Mouse (Mus musculus): ENCODE results near the gene Ktn1. TPM values are rescaled to one million over a fixed set of nuclear protein-coding genes. Genes with fewer than 3 reads are reported as not detected.
A peak's percentile ranks its signal among the peaks of the same experiment; 100 is the strongest.

Gene Ktn1
- polyA plus RNA-seq, 1 experiment = 55.2 TPM

DNA sequence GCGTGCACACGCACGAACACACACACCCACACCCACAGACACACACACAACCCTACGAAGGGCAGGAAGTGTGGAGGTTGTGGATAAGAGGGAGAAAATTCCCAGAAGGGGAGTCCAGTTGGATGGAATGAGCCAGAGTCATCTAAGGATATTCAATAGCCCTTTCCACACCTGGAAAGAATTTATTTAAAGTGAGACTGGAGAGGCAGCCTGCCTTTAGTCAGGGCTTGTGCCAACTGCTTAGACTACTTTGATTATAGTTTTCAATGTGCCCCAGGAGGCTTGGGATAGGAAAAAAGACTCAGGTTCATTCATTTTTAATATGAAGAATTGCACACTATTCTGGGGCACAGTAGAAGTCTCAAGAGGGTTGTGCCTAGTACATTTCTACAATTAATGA lies 96.8 kb downstream of the Ktn1 start:
- Histone ChIP-seq H3K4me1 (ENCODE audit: control insufficient read depth, insufficient read depth, low read length) (no peaks in the 10 kb centered on the region), H3K27ac (ENCODE audit: insufficient read depth, low read length) (no peak overlapping the region), H3K4me3 (ENCODE audit: insufficient read depth, low read length) (no peak overlapping the region)
- TF ChIP-seq CTCF (IDR thresholded peaks at IDR 0.05; ENCODE audit: extremely low read depth, insufficient read depth, low read length) = no peak
- TF ChIP-seq POLR2A (IDR thresholded peaks at IDR 0.05; ENCODE audit: extremely low read depth, insufficient read depth, low read length) = no peak

DNA sequence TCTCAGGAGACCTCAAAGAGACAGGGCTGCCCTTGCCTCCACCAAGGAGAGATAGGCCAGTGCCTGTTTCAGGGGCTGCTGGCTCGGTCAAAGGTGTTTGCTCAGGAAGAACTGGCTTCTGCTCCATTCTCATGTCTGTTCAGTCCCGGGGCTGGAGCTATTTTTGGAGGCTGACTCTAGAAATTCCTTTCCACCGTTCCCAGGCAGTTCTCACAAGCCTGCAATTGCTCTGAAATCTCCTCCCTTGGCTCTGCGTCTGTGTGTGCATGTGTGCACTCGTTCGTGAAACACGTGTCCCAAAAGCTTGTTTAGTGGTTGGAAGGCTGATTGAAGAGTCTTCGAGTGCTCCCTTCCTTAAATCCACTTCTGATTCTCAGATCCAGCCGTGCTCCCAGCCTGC lies 99.3 kb downstream of the Ktn1 start:
- Histone ChIP-seq H3K4me3 (ENCODE audit: insufficient read depth, low read length) (no peak overlapping the region), H3K4me1 (ENCODE audit: control insufficient read depth, insufficient read depth, low read length) (no peaks in the 10 kb centered on the region), H3K27ac (ENCODE audit: insufficient read depth, low read length) (no peak overlapping the region)
- TF ChIP-seq CTCF (IDR thresholded peaks at IDR 0.05; ENCODE audit: extremely low read depth, insufficient read depth, low read length) (no peak), POLR2A (IDR thresholded peaks at IDR 0.05; ENCODE audit: extremely low read depth, insufficient read depth, low read length) (no peak)

DNA sequence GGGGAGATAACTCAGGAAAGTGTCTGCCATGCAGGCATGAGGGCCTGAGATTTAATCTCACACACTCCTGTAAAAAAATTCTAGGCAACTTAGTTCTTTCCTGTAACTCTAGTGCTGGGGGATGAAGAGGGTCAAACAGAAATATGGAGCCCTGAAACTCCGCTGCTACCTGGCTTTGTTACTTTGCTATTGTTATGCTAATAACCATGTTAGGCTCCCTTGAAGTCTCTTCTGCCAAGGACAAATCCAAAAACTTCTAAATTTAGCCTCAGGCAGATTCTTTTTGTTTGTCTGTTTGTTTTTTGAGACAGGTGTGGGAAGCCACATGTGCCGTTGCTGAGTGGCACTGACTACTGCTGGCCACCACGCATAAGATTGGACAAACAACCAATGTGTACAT lies 100.5 kb downstream of the Ktn1 start:
- no peaks in the 10 kb centered on the region for H3K4me1 ChIP-seq (ENCODE audit: control insufficient read depth, insufficient read depth, low read length)
- H3K4me3 ChIP-seq (ENCODE audit: insufficient read depth, low read length) = no peak overlapping the region
- no peak overlapping the region for H3K27ac ChIP-seq (ENCODE audit: insufficient read depth, low read length)
- TF ChIP-seq POLR2A (IDR thresholded peaks at IDR 0.05; ENCODE audit: extremely low read depth, insufficient read depth, low read length) (no peak), CTCF (IDR thresholded peaks at IDR 0.05; ENCODE audit: extremely low read depth, insufficient read depth, low read length) (no peak)

DNA sequence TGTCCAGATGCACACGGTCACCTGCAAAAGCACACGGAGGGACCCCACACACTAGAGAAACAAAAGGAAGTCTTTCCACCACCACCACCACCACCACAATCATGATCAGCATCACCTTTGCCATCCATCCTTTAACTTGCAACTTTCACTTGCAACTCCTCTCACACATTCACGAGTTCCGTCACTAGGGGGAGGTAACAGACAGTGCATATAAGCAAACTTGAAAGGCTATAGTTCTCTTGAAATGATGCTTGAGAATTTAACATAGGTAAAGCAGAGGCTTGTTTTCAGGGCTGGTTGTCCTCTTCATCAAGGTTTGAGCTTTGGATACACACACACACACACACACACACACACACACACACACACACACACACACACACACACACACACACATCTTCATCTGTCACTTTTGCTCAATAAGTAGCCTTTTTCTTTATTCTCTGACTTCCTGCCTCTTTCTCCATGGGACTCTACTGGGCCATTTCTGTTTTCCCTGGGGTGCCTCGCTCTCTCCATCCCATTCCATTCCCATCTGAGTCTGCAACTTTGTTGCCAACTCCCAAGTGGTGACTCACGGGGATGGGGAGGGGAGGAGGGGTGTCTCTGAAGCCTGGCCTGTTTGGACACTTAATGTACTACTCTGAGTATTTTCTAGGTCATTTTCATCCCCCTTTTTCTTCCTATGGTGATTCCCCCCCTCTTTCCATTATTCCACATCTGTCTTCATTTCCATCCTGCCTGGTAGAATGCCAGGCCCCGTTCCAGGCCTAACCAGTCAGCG lies 103.4 kb downstream of the Ktn1 start:
- TF ChIP-seq POLR2A (IDR thresholded peaks at IDR 0.05; ENCODE audit: extremely low read depth, insufficient read depth, low read length) (no peak), CTCF (IDR thresholded peaks at IDR 0.05; ENCODE audit: extremely low read depth, insufficient read depth, low read length) (peak; percentile 85)
- Histone ChIP-seq H3K4me3 (ENCODE audit: insufficient read depth, low read length) (no peak overlapping the region), H3K27ac (ENCODE audit: insufficient read depth, low read length) (no peak overlapping the region), H3K4me1 (ENCODE audit: control insufficient read depth, insufficient read depth, low read length) (no peaks in the 10 kb centered on the region)

DNA sequence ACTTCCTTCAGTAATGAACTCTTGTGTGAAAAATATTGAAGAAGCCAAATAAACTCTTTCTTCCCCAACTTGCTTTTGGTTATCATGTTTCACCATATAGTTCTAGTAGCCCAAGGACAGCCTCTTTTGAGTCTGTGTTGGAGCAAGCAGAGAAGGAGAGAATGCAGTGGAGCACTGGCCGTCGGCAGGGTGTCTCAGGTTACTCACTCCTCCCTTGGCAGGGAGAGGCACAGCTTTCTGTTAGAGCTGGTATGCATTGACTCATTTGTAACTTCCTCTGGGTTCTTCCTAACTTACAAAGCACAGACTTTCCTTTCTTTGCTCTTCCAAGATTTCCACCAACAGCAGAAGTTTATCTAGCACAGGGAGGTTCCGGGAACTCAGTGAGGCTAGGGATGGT lies 105.3 kb downstream of the Ktn1 start:
- Histone ChIP-seq H3K27ac (ENCODE audit: insufficient read depth, low read length) (no peak overlapping the region), H3K4me3 (ENCODE audit: insufficient read depth, low read length) (no peak overlapping the region), H3K4me1 (ENCODE audit: control insufficient read depth, insufficient read depth, low read length) (no peaks in the 10 kb centered on the region)
- TF ChIP-seq POLR2A (IDR thresholded peaks at IDR 0.05; ENCODE audit: extremely low read depth, insufficient read depth, low read length) (no peak), CTCF (IDR thresholded peaks at IDR 0.05; ENCODE audit: extremely low read depth, insufficient read depth, low read length) (no peak)

DNA sequence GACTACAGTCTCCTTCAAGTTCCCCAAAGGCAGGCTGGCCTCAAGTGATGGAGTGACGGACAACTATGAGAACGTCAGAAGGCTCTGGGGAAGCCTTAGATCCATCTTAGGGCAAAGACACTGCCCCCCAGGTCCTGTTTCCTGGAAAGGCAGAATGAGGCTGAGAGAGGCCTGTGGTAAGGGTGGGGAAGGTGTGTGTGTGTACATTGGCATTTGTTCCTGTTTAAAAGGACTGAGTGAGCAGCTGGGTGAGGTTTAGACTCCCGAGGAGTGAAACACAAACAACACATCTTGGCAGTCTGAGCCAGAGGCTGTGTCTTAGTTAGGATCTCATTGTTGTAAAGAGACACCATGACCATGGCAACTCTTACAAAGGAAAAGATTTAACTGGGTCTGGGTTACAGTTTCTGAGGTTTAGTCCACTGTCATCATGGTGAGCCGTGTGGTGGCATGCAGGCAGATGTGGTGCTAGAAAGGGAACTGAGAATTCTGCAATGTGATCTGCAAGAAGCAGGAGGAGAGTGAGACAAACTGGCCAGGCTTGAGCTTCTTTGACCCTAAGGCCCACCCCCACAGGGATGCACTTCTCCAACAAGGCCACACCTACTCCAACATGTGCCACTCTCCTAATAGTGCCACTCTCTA lies 106.1 kb downstream of the Ktn1 start:
- Histone ChIP-seq H3K27ac (ENCODE audit: insufficient read depth, low read length) (no peak overlapping the region), H3K4me3 (ENCODE audit: insufficient read depth, low read length) (no peak overlapping the region), H3K4me1 (ENCODE audit: control insufficient read depth, insufficient read depth, low read length) (no peaks in the 10 kb centered on the region)
- TF ChIP-seq CTCF (IDR thresholded peaks at IDR 0.05; ENCODE audit: extremely low read depth, insufficient read depth, low read length) (no peak), POLR2A (IDR thresholded peaks at IDR 0.05; ENCODE audit: extremely low read depth, insufficient read depth, low read length) (no peak)

DNA sequence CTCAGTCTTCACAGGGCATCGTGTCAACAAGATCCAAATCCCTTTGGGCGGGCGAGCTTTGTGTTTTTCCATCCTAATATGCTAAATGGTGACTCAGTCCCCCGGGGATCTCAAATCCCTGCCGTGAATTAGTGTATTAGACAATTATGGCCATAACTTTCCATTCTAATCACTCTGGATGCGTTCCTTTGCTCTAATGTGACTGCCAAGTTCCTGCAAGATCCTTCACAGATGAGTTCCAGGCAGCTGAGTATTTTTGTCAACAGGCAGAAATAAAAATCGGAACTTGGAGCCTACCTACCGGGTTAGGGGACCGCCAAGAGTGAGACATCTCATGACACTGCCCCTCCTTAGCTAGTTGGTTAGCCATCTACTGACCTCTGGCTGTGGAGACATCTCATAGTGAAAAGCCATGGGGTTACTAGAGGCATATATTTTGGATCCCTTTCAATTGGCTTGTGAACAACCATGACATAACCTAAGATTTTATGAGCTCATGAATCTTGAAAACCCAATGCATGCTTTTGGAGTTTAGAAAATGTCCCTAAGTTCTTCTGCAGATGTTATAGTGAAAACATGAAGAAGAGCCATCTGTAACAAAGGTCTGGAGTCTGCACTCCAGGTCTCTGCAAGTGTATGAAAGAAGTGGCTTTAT lies 108.3 kb downstream of the Ktn1 start:
- Histone ChIP-seq H3K4me3 (ENCODE audit: insufficient read depth, low read length) (no peak overlapping the region), H3K27ac (ENCODE audit: insufficient read depth, low read length) (no peak overlapping the region), H3K4me1 (ENCODE audit: control insufficient read depth, insufficient read depth, low read length) (no peaks in the 10 kb centered on the region)
- TF ChIP-seq CTCF (IDR thresholded peaks at IDR 0.05; ENCODE audit: extremely low read depth, insufficient read depth, low read length) (no peak), POLR2A (IDR thresholded peaks at IDR 0.05; ENCODE audit: extremely low read depth, insufficient read depth, low read length) (no peak)

DNA sequence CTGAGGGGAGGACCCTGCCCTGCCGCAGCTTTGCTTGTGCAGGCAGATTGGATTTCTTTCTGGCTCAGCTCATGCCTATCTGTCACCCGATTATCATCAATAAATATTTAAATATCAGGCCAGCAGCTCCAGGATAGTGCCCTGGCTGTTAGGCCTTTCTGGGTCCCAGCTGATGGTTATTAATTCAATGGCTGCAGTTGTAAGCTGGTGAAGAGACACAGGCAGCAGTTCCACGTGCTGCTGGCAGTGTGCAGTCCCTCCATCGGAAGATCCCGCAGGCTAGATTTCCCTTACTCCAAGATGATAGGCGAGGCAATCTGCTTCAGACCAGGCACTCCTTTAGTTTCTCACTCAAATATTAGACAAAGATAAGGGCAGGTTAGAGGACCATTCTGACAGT lies 116.9 kb downstream of the Ktn1 start:
- no peak overlapping the region for H3K27ac ChIP-seq (ENCODE audit: insufficient read depth, low read length)
- no peaks in the 10 kb centered on the region for H3K4me1 ChIP-seq (ENCODE audit: control insufficient read depth, insufficient read depth, low read length)
- TF ChIP-seq POLR2A (IDR thresholded peaks at IDR 0.05; ENCODE audit: extremely low read depth, insufficient read depth, low read length) = no peak
- no peak for TF ChIP-seq CTCF (IDR thresholded peaks at IDR 0.05; ENCODE audit: extremely low read depth, insufficient read depth, low read length)
- no peak overlapping the region for H3K4me3 ChIP-seq (ENCODE audit: insufficient read depth, low read length)

DNA sequence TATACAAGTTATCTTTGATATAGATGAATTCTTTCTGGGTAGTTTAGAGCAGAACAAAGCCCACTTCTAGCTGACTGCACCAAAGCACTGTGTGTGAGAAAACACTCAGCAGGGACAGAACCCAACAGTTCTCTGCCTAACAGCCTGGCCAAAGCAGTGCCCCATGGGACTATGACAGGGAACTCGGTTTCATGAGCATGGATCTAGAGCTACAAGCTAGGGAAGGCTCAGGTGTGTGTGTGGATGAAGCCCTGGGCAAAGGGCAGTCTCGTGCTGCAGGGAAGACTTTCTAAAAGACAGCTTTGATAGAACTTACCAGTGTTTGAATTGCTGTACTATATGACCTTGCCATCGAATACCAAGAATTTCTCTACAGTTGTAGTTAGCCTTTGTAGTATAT lies 117.5 kb downstream of the Ktn1 start:
- Histone ChIP-seq H3K27ac (ENCODE audit: insufficient read depth, low read length) (no peak overlapping the region), H3K4me1 (ENCODE audit: control insufficient read depth, insufficient read depth, low read length) (no peaks in the 10 kb centered on the region), H3K4me3 (ENCODE audit: insufficient read depth, low read length) (no peak overlapping the region)
- TF ChIP-seq POLR2A (IDR thresholded peaks at IDR 0.05; ENCODE audit: extremely low read depth, insufficient read depth, low read length) (no peak), CTCF (IDR thresholded peaks at IDR 0.05; ENCODE audit: extremely low read depth, insufficient read depth, low read length) (no peak)
